ENCODE assay signal across 12 mouse cellular contexts in genomic region chrX:130281484-130281883, GRCm38 (mm10).
"Had no signal": no experiment of that assay in that cellular context is flagged by ENCODE, and none has a peak within 500 bp of the region (broad histone marks: within the 10 kb centered on the region; RNA-seq: fewer than 3 reads in every experiment).

No protein-coding gene starts in this region.

- H3K27ac ChIP-seq: kidney, postnatal 0 days; layer of hippocampus, adult 2 months; limb, embryonic 13.5 days; liver, embryonic 14.5 days; macrophage; midbrain, embryonic 15.5 days had no signal

- ATAC-seq: midbrain, embryonic 15.5 days had no signal

- H3K4me2 ChIP-seq: limb, embryonic 13.5 days; midbrain, embryonic 11.5 days; midbrain, embryonic 15.5 days had no signal

- DNase-seq: kidney, adult 18-20 months; kidney, postnatal 36 days; left cerebral cortex, postnatal 4 days; lung, adult 18-20 months had no signal

- H3K9me3 ChIP-seq: limb, embryonic 13.5 days; megakaryocyte, embryonic 14.5 days; midbrain, embryonic 15.5 days had no signal

- H3K36me3 ChIP-seq: limb, embryonic 13.5 days; midbrain, embryonic 15.5 days had no signal

- H3K9ac ChIP-seq: limb, embryonic 13.5 days; liver, embryonic 14.5 days; midbrain, embryonic 15.5 days had no signal

- H3K4me1 ChIP-seq: limb, embryonic 13.5 days; megakaryocyte, embryonic 14.5 days; midbrain, embryonic 15.5 days had no signal

- H3K4me3 ChIP-seq: layer of hippocampus, adult 2 months; limb, embryonic 13.5 days; megakaryocyte, embryonic 14.5 days; midbrain, embryonic 15.5 days had no signal

- H3K27me3 ChIP-seq: limb, embryonic 13.5 days; megakaryocyte, embryonic 14.5 days; midbrain, embryonic 15.5 days had no signal
